Mouse (Mus musculus) myocyte (in vitro differentiated cells): ENCODE results near the gene Rtn4. TPM values are rescaled to one million over a fixed set of nuclear protein-coding genes. Genes with fewer than 3 reads are reported as not detected.

Experiments
- H3K27me3 ChIP-seq: one replicate; pipeline ENCODE4 v1.6.1; 2011; ENCODE audit not compliant: control insufficient read depth, insufficient read depth, insufficient read length
- H3K36me3 ChIP-seq: one replicate; pipeline ENCODE4 v1.6.1; 2011; ENCODE audit not compliant: control insufficient read depth, insufficient read depth
- H3K4me2 ChIP-seq: one replicate; pipeline ENCODE4 v1.6.1; 2011; ENCODE audit warnings: low read depth, control low read depth
- H3K4me3 ChIP-seq: one replicate; pipeline ENCODE4 v1.5.1; 2011; ENCODE audit warnings: mild to moderate bottlenecking, control low read depth, moderate library complexity
- H3K79me2 ChIP-seq: one replicate; pipeline ENCODE4 v1.6.1; 2011; ENCODE audit not compliant: control insufficient read depth, insufficient read depth
- H3ac ChIP-seq: one replicate; pipeline ENCODE4 v1.6.1; 2011; ENCODE audit not compliant: control insufficient read depth, insufficient read length
- CEBPB ChIP-seq: IDR thresholded peaks from 2 replicates; pipeline ENCODE4 v1.6.1; 2011; ENCODE audit warnings: mild to moderate bottlenecking, moderate library complexity; ENCODE audit not compliant: poor library complexity, insufficient read depth, severe bottlenecking
- E2F4 ChIP-seq: IDR thresholded peaks from one replicate; pipeline ENCODE4 v1.6.1; 2011; ENCODE audit warnings: mild to moderate bottlenecking, control low read depth, moderate library complexity; ENCODE audit not compliant: insufficient read depth
- MAX ChIP-seq: IDR thresholded peaks from one replicate; pipeline ENCODE4 v1.6.1; 2011; ENCODE audit warnings: low read depth, mild to moderate bottlenecking, control low read depth
- MYOD1 ChIP-seq, 3 experiments: IDR thresholded peaks; one replicate each; pipeline ENCODE4 v1.6.1; 2011; ENCODE audit warnings: control low read depth in 2 of 3, low read depth in 2 of 3, mild to moderate bottlenecking in 2 of 3, moderate library complexity in 1 of 3; ENCODE audit not compliant: insufficient read length in 2 of 3, control insufficient read depth in 1 of 3
- MYOG ChIP-seq, 3 experiments: IDR thresholded peaks; one replicate each; pipeline ENCODE4 v1.6.1; 2011; ENCODE audit warnings: control low read depth in 2 of 3, low read depth in 2 of 3, mild to moderate bottlenecking in 2 of 3; ENCODE audit not compliant: insufficient read length in 2 of 3, control insufficient read depth in 1 of 3, insufficient read depth in 1 of 3
- POLR2A ChIP-seq: IDR thresholded peaks from one replicate; pipeline ENCODE4 v1.6.1; 2011; ENCODE audit warnings: low read depth, mild to moderate bottlenecking, control low read depth, moderate library complexity; ENCODE audit not compliant: insufficient read length
- POLR2AphosphoS2 ChIP-seq: IDR thresholded peaks from one replicate; pipeline ENCODE4 v1.6.1; 2011; ENCODE audit warnings: low read depth, control low read depth; ENCODE audit not compliant: insufficient read length
- REST ChIP-seq: IDR thresholded peaks from one replicate; pipeline ENCODE4 v1.6.1; 2011; ENCODE audit warnings: mild to moderate bottlenecking, control low read depth, moderate library complexity; ENCODE audit not compliant: insufficient read depth, insufficient read length
- SRF ChIP-seq: IDR thresholded peaks from one replicate; pipeline ENCODE4 v1.6.1; 2011; ENCODE audit warnings: low read depth; ENCODE audit not compliant: control insufficient read depth, insufficient read length
- TCF12 ChIP-seq: IDR thresholded peaks from one replicate; pipeline ENCODE4 v1.6.1; 2011; ENCODE audit warnings: mild to moderate bottlenecking, control low read depth; ENCODE audit not compliant: poor library complexity, insufficient read depth, severe bottlenecking
- TCF3 ChIP-seq: IDR thresholded peaks from one replicate; pipeline ENCODE4 v1.6.1; 2011; ENCODE audit warnings: low read depth, control low read depth; ENCODE audit not compliant: insufficient read length
- USF1 ChIP-seq: IDR thresholded peaks from one replicate; pipeline ENCODE4 v1.6.1; 2011; ENCODE audit warnings: low read depth, mild to moderate bottlenecking, control low read depth, moderate library complexity
- polyA plus RNA-seq: library from polyadenylated mRNA; unstranded; fragments of >200 nt; fragmentation: generic; extraction: Trizol; gene quantifications from one replicate; pipeline ENCODE4 v1.2.1, GENCODE M21; 2012; ENCODE audit warnings: missing spikeins

The Rtn4 gene
- polyA plus RNA-seq, 1 experiment: 309 TPM

DNA sequence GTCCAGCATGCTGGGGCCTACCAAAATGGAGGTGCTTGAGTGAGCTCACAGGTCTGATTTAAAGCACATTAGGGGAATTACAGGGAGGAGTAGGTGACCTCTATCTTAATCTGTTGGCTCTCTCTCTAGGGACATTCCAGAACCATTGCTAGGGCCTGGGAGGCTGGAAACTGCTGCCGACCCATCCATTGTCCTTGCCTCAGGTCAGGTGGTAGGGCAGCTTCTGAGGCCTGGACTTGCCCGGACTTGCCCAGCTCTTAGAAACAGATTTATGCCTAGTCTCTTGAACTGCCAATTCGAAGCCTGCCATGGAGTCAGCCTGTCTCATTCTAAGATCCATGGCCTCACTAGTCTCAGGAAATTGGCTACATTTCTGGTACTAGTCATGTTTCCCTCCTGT is 12.8 kb upstream of the Rtn4 start:
- Histone ChIP-seq H3K36me3 (no peaks in the 10 kb centered on the region), H3K27me3 (no peaks in the 10 kb centered on the region), H3ac (no peak overlapping the region), H3K4me3 (no peak overlapping the region), H3K4me2 (no peak overlapping the region), H3K79me2 (no peaks in the 10 kb centered on the region)
- TF ChIP-seq POLR2AphosphoS2 (no peak), USF1 (no peak), MYOG (IDR thresholded peaks at IDR 0.05; ENCODE audit: control insufficient read depth in 1 of 3, insufficient read depth in 1 of 3, insufficient read length in 2 of 3, low read depth in 2 of 3) (no peak), POLR2A (no peak), CEBPB (no peak), REST (no peak), MYOD1 (IDR thresholded peaks at IDR 0.05; ENCODE audit: control insufficient read depth in 1 of 3, insufficient read length in 2 of 3, low read depth in 2 of 3) (no peak), E2F4 (no peak), TCF3 (no peak), MAX (no peak), TCF12 (no peak)

DNA sequence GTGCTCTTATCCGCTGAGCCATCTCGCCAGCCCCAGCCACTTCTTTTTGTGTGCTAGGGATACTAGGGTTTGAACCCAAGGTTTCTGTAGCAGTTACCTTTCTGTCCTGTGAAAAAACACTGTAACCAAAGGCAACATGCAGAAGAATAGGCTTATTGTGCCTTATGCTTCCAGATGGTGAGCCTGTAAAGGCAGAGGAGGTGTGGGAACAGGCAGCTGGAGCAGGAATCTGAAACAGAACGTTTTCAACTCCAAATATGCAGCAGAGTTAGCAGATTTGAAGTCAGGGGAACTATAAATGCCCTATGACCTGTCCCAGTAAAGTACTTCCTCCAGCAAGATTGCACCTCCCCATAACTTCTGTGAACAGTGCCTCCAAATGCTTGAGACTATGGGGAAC is 12.0 kb upstream of the Rtn4 start:
- no peak overlapping the region for H3ac ChIP-seq
- H3K79me2 ChIP-seq: no peaks in the 10 kb centered on the region
- no peak overlapping the region for H3K4me2 ChIP-seq
- no peaks in the 10 kb centered on the region for H3K36me3 ChIP-seq
- TF ChIP-seq MYOD1 (IDR thresholded peaks at IDR 0.05; ENCODE audit: control insufficient read depth in 1 of 3, insufficient read length in 2 of 3, low read depth in 2 of 3): no peak
- TF ChIP-seq POLR2AphosphoS2: no peak
- no peak for TF ChIP-seq USF1
- H3K4me3 ChIP-seq: no peak overlapping the region
- no peaks in the 10 kb centered on the region for H3K27me3 ChIP-seq

DNA sequence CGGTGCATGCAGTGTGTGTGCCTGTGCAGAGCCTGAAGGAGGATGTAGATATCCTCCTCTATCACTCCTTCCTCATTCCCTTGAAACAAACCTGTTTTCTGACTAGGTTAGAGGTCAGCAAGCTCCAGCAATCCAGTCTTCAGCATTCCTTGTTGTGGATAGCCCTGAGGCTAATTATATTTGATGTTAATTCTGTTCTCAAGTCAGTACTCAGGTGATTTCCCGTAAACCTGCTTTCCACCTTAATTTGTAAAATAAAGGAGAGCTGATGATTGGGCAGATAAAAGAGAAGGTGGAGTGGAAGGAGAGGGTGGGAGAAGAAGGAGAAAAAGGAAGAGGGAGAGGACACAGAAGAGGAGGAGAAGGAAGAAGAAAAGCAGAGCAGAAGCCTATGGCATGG is 8.5 kb upstream of the Rtn4 start:
- Histone ChIP-seq H3K4me2 (no peak overlapping the region), H3K27me3 (no peaks in the 10 kb centered on the region), H3K79me2 (no peaks in the 10 kb centered on the region), H3K36me3 (no peaks in the 10 kb centered on the region), H3ac (no peak overlapping the region), H3K4me3 (no peak overlapping the region)
- TF ChIP-seq MYOD1 (IDR thresholded peaks at IDR 0.05; ENCODE audit: control insufficient read depth in 1 of 3, insufficient read length in 2 of 3, low read depth in 2 of 3) (no peak), USF1 (no peak), CEBPB (no peak), MYOG (IDR thresholded peaks at IDR 0.05; ENCODE audit: control insufficient read depth in 1 of 3, insufficient read depth in 1 of 3, insufficient read length in 2 of 3, low read depth in 2 of 3) (no peak), E2F4 (no peak), POLR2AphosphoS2 (no peak), POLR2A (no peak), TCF3 (no peak), TCF12 (no peak), REST (no peak), SRF (no peak), MAX (no peak)

DNA sequence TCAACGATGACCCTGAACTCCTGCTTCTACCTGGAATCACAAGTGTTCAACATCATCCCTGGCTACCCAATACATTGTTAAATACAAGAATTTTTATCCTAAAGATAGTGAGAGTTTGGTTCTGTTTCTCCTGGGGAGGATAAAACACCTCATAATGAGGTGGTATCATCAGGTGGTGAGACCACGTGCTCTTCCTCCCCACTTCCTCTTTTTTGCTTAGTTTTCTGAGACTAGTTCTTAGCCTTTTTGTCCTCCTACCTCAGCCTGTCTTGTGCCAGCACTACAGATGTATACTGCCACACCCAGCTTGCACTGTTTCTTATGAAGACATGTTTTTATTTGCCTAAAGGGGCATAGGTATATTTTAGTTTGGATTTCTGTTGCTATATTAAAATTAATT is 6.6 kb upstream of the Rtn4 start:
- no peak for TF ChIP-seq MYOD1 (IDR thresholded peaks at IDR 0.05; ENCODE audit: control insufficient read depth in 1 of 3, insufficient read length in 2 of 3, low read depth in 2 of 3)
- no peak for TF ChIP-seq MYOG (IDR thresholded peaks at IDR 0.05; ENCODE audit: control insufficient read depth in 1 of 3, insufficient read depth in 1 of 3, insufficient read length in 2 of 3, low read depth in 2 of 3)
- TF ChIP-seq USF1: no peak
- TF ChIP-seq MAX: no peak
- TF ChIP-seq REST: no peak
- no peak for TF ChIP-seq TCF12
- TF ChIP-seq SRF: no peak
- TF ChIP-seq TCF3: no peak
- TF ChIP-seq POLR2AphosphoS2: no peak
- TF ChIP-seq CEBPB: no peak
- no peak for TF ChIP-seq POLR2A
- no peak for TF ChIP-seq E2F4
- Histone ChIP-seq H3ac (no peak overlapping the region), H3K4me3 (no peak overlapping the region), H3K4me2 (no peak overlapping the region), H3K36me3 (no peaks in the 10 kb centered on the region), H3K79me2 (no peaks in the 10 kb centered on the region), H3K27me3 (no peaks in the 10 kb centered on the region)

DNA sequence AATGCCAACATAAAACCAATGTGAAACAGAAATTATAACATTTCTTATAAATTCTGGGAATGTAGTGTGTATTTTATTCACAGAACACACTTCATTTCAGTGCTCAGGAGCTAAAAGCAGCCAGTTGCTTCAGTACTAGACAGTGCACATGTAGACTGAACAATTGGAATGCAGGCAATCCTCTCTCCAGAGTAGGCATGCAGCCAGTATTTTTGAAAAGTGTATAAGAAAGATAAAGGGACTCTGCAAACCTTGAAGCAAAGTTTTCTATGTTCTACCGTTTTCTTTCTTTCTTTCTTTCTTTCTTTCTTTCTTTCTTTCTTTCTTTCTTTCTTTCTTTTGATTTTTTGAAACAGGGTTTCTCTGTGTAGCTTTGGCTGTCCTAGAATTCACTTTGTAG is 1.2 kb upstream of the Rtn4 start:
- Histone ChIP-seq H3K4me2 (peak overlapping the region; percentile 96), H3K4me3 (peak overlapping the region; percentile 93), H3ac (no peak overlapping the region), H3K27me3 (no peaks in the 10 kb centered on the region), H3K36me3 (no peaks in the 10 kb centered on the region), H3K79me2 (peaks cover 30% of the 10 kb centered on the region)
- TF ChIP-seq MYOG (IDR thresholded peaks at IDR 0.05; ENCODE audit: control insufficient read depth in 1 of 3, insufficient read depth in 1 of 3, insufficient read length in 2 of 3, low read depth in 2 of 3) (no peak), MYOD1 (IDR thresholded peaks at IDR 0.05; ENCODE audit: control insufficient read depth in 1 of 3, insufficient read length in 2 of 3, low read depth in 2 of 3) (no peak), CEBPB (no peak), SRF (no peak), MAX (no peak), TCF3 (no peak), POLR2AphosphoS2 (no peak), REST (no peak), POLR2A (no peak), E2F4 (no peak), USF1 (no peak), TCF12 (no peak)
